Mouse (Mus musculus) gastrocnemius, postnatal 10 days (tissue): Measurements from ENCODE around the gene Crat. TPM values are rescaled to one million over a fixed set of nuclear protein-coding genes. Genes with fewer than 3 reads are reported as not detected.

Experiments
- DNase-seq: peaks from one replicate; pipeline ENCODE4 v3.0.0; 2021; ENCODE audit warnings: mixed read lengths
- microRNA-seq, 2 experiments: library from miRNA; unstranded; fragments of <30 nt; microRNA quantifications; one replicate each; pipeline ENCODE4 v1.2.0; 2021
- total RNA-seq, 2 experiments: library from RNA; stranded (reverse); gene quantifications; 2 replicates each; pipeline ENCODE4 v1.2.3; 2021

The Crat gene
- total RNA-seq, 2 experiments from 2014 or later = 228 to 262 TPM

- DNase-seq = no peak
Measured at GRCm38 (mm10) chr2:30372726-30373125, 42.9 kb downstream of the Crat start.

- no peak for DNase-seq
Measured at GRCm38 (mm10) chr2:30371544-30371943, 44.1 kb downstream of the Crat start.

- DNase-seq = no peak
Measured at GRCm38 (mm10) chr2:30366203-30366602, 49.4 kb downstream of the Crat start.

GRCm38 (mm10) chr2:30365281-30366069, 50.1 kb downstream of the Crat start:
- DNase-seq = no peak

- peak; percentile 96 for DNase-seq
Measured at GRCm38 (mm10) chr2:30363773-30364650, 51.6 kb downstream of the Crat start, which contains the start of gene Miga2. Gene Miga2, plus strand, starts transcription at chr2:30364233.

- no peak for DNase-seq
Measured at GRCm38 (mm10) chr2:30362865-30363264, 52.7 kb downstream of the Crat start.

GRCm38 (mm10) chr2:30360626-30361025, 55.0 kb downstream of the Crat start:
- no peak for DNase-seq

- peak; percentile 94 for DNase-seq
Measured at GRCm38 (mm10) chr2:30358533-30359531, 56.8 kb downstream of the Crat start, which contains the start of gene Sh3glb2. Gene Sh3glb2, minus strand, starts transcription at chr2:30359337.

GRCm38 (mm10) chr2:30357552-30358510, 57.8 kb downstream of the Crat start:
- DNase-seq = no peak

GRCm38 (mm10) chr2:30356906-30357305, 58.7 kb downstream of the Crat start:
- DNase-seq = no peak

- DNase-seq = no peak
Measured at GRCm38 (mm10) chr2:30356266-30356665, 59.3 kb downstream of the Crat start.

GRCm38 (mm10) chr2:30355861-30356260, 59.8 kb downstream of the Crat start:
- DNase-seq = no peak

- DNase-seq = no peak
Measured at GRCm38 (mm10) chr2:30351149-30351548, 64.5 kb downstream of the Crat start.

Small RNA genes within 50 kb of the gene (microRNA-seq; reads per million reads assigned to microRNA genes)
- 0 reads per million in 2 experiments for gene Gm47292

Other genes with a start within 250 kb of the Crat start
- 10 to 100 TPM; 31.1 to 36.6 TPM for gene Endog, start 244.3 kb downstream of the Crat start, total RNA-seq
- 1 to 10 TPM; 7.4 to 7.6 TPM for gene Spout1, start 237.4 kb downstream of the Crat start, total RNA-seq
- gene Kyat1, start 210.0 kb downstream of the Crat start, total RNA-seq = 10 to 100 TPM; 13.6 to 16.0 TPM
- gene Lrrc8a, start 178.1 kb downstream of the Crat start, total RNA-seq = 10 to 100 TPM; 21.2 to 22.1 TPM
- under 1 TPM; 0.42 to 0.86 TPM for gene Gm28035, start 175.2 kb downstream of the Crat start, total RNA-seq
- 10 to 100 TPM; 11.3 to 12.4 TPM for gene Phyhd1, start 149.6 kb downstream of the Crat start, total RNA-seq
- not detected for gene Gm28038, start 134.8 kb downstream of the Crat start, total RNA-seq
- gene Dolk, start 129.5 kb downstream of the Crat start, total RNA-seq = 10 to 100 TPM; 17.3 to 18.3 TPM
- gene Nup188, start 129.4 kb downstream of the Crat start, total RNA-seq = 10 to 100 TPM; 15.9 to 18.1 TPM
- gene Sh3glb2, start 56.5 kb downstream of the Crat start, total RNA-seq = 10 to 100 TPM; 32.2 to 37.9 TPM
- gene Miga2, start 51.6 kb downstream of the Crat start, total RNA-seq = 10 to 100 TPM; 19.4 to 31.1 TPM
- 10 to 100 TPM; 10.9 to 14.3 TPM for gene Dolpp1, start 23.6 kb downstream of the Crat start, total RNA-seq
- 100 to 1,000 TPM in 1 of 2 experiments, 10 to 100 TPM in 1; 95.1 to 101 TPM for gene Ptpa, start 226 bp upstream of the Crat start, total RNA-seq
- 1 to 10 TPM; 4.8 to 7.4 TPM for gene Ier5l, start 58.4 kb upstream of the Crat start, total RNA-seq
- gene Cstad, start 179.2 kb upstream of the Crat start, total RNA-seq = 1 to 10 TPM; 5.3 to 5.9 TPM